Mouse (Mus musculus) limb, embryonic 15.5 days (tissue): ENCODE results near the gene Prrc2b. TPM values are rescaled to one million over a fixed set of nuclear protein-coding genes. Genes with fewer than 3 reads are reported as not detected.
A peak's percentile ranks its signal among the peaks of the same experiment; 100 is the strongest.

Experiments
- ATAC-seq: fragments of 200-750 bp; cut with Nextera tagmentation; 2 replicates; pipeline ENCODE4 v1.8.0; 2017; ENCODE audit warnings: low read depth, moderate TSS enrichment; ENCODE audit not compliant: insufficient number of reproducible peaks, low FRiP score, low TSS enrichment
- H3K27ac ChIP-seq: fragments of 300-500 bp; sonication (generic); 2 replicates; pipeline ENCODE4 v1.5.1; 2015; ENCODE audit warnings: moderate library complexity, mild to moderate bottlenecking, inconsistent platforms
- H3K27me3 ChIP-seq: fragments of 300-500 bp; sonication (generic); 2 replicates; pipeline ENCODE4 v1.6.1; 2015; ENCODE audit warnings: inconsistent platforms
- H3K36me3 ChIP-seq: fragments of 300-500 bp; sonication (generic); 2 replicates; pipeline ENCODE4 v1.6.1; 2015; ENCODE audit warnings: inconsistent platforms
- H3K4me1 ChIP-seq: fragments of 300-500 bp; sonication (generic); 2 replicates; pipeline ENCODE4 v1.6.1; 2015; ENCODE audit warnings: inconsistent platforms
- H3K4me2 ChIP-seq: fragments of 300-500 bp; sonication (generic); 2 replicates; pipeline ENCODE4 v1.6.1; 2015; ENCODE audit warnings: mild to moderate bottlenecking, inconsistent platforms
- H3K4me3 ChIP-seq: fragments of 300-500 bp; sonication (generic); 2 replicates; pipeline ENCODE4 v1.5.1; 2015; ENCODE audit warnings: mild to moderate bottlenecking, inconsistent platforms
- H3K9ac ChIP-seq: fragments of 300-500 bp; sonication (generic); 2 replicates; pipeline ENCODE4 v1.6.1; 2015; ENCODE audit warnings: inconsistent platforms
- H3K9me3 ChIP-seq: fragments of 300-500 bp; sonication (generic); 2 replicates; pipeline ENCODE4 v1.6.1; 2016; ENCODE audit warnings: inconsistent platforms
- WGBS: fragments of 180-500 bp; shearing (Covaris S2); methylation state at CpG from one replicate; pipeline ENCODE4 v1.1.7; 2015; 5-methylcytosine and 5-hydroxymethylcytosine counted together
- polyA plus RNA-seq: library from polyadenylated mRNA; unstranded; fragments of >200 nt; fragmentation: Nextera tagmentation; extraction: Ambion mirVana; gene quantifications from 2 replicates; pipeline ENCODE4 v1.2.1, GENCODE M21; 2015

Gene Prrc2b
- polyA plus RNA-seq, 1 experiment from 2014 or later = 44.8 TPM

DNA sequence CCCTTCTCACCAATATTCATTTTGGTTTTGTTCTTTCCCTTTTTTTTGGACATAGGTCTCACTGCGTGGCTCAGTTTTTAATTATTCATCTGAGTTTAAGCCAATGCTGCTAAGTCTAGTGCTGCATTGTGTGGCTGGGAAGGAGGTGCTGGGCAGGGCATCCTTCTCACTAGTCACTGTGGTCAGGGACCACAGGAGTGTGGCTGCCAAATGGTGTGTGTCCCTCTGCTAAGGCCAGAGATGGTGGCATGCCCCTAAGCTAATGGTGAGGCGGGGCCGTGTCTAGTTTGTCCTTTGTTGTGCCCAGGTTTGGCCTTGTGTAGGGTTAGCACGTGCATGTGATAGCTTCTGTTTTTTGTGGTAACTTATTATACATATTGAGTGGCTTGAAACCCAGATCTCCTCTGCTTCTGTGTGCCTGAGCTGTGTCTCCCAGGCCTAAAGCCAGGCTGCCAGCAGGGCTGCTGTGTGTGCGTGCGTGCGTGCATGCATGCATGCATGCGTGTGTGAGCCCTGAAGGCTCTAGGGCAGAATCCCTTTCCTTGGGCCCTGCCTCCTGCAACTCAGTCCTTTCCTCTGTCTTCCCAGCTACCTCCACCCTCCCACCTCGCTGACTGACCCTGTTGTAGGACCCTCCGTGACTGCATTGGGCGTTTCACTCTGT is 26.6 kb downstream of the Prrc2b start:
- Histone ChIP-seq H3K4me2 (no peak overlapping the region), H3K27ac (no peak overlapping the region), H3K4me1 (peaks cover 70% of the 10 kb centered on the region), H3K4me3 (no peak overlapping the region), H3K36me3 (no peaks in the 10 kb centered on the region), H3K9ac (no peak overlapping the region), H3K27me3 (no peaks in the 10 kb centered on the region), H3K9me3 (no peaks in the 10 kb centered on the region)
- ATAC-seq = no peak
- 82% methylated on average over 11 of the region's 11 CpGs for WGBS

- Histone ChIP-seq H3K27ac (no peak overlapping the region), H3K4me3 (no peak overlapping the region), H3K4me2 (no peak overlapping the region), H3K27me3 (no peaks in the 10 kb centered on the region), H3K36me3 (peaks cover 17% of the 10 kb centered on the region), H3K9ac (no peak overlapping the region), H3K4me1 (peaks cover 66% of the 10 kb centered on the region), H3K9me3 (no peaks in the 10 kb centered on the region)
- 55% methylated on average over 6 of the region's 6 CpGs for WGBS
- ATAC-seq = no peak
Observed at GRCm38 (mm10) chr2:32179363-32179762, 28.5 kb downstream of the Prrc2b start.

- H3K9me3 ChIP-seq = no peaks in the 10 kb centered on the region
- H3K4me3 ChIP-seq = no peak overlapping the region
- H3K27ac ChIP-seq = no peak overlapping the region
- no peak overlapping the region for H3K4me2 ChIP-seq
- peaks cover 58% of the 10 kb centered on the region for H3K4me1 ChIP-seq
- ATAC-seq = no peak
- no peak overlapping the region for H3K9ac ChIP-seq
- no peaks in the 10 kb centered on the region for H3K27me3 ChIP-seq
- peaks cover 23% of the 10 kb centered on the region for H3K36me3 ChIP-seq
- WGBS = 93% methylated on average over 12 of the region's 12 CpGs
Observed at GRCm38 (mm10) chr2:32180127-32180526, 29.2 kb downstream of the Prrc2b start.

DNA sequence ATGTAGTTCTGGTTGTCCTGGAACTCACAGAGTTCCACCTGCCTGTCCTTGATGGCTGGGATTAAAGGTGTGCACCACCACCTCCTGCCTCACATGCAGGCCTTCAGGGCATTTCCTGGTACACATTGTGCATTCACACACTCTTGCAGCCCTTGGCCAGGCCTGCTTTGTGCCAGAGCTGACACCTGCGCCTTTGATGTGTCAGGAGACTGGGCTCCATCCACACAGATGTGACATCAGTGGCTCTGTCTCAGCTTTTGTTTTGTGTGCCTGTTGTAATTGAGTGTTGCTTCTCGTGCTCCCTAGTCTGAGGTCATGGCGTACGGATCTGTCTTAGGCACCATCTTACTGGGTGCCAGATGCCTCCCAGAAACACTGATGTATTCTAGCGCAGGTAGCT is 30.5 kb downstream of the Prrc2b start:
- H3K4me1 ChIP-seq = peaks cover 51% of the 10 kb centered on the region
- H3K27me3 ChIP-seq = no peaks in the 10 kb centered on the region
- no peak overlapping the region for H3K4me2 ChIP-seq
- no peaks in the 10 kb centered on the region for H3K9me3 ChIP-seq
- H3K9ac ChIP-seq = no peak overlapping the region
- ATAC-seq = no peak
- WGBS = 81% methylated on average over 5 of the region's 5 CpGs
- peaks cover 31% of the 10 kb centered on the region for H3K36me3 ChIP-seq
- no peak overlapping the region for H3K27ac ChIP-seq
- no peak overlapping the region for H3K4me3 ChIP-seq

DNA sequence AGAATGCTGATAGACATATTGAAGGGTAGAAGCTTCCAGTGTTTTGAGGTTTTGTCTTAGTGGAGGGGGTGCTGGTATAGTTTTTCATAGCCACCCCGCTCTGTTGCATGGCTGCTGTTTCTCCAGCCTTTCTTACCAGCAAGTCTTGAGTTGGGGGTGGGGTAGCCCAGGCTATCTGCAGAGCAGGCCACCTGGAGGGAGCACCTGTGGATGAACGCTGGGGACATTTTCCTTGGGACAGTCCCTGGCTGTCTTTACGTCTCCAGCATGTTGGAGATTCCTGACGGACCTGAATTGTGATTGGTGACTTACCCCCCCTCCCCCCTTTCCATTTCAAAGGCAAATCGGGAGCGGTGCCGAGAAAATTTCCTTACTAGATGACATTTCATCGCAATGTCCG is 31.2 kb downstream of the Prrc2b start:
- WGBS = 70% methylated on average over 9 of the region's 9 CpGs
- H3K4me1 ChIP-seq = peaks cover 44% of the 10 kb centered on the region
- peaks cover 39% of the 10 kb centered on the region for H3K36me3 ChIP-seq

DNA sequence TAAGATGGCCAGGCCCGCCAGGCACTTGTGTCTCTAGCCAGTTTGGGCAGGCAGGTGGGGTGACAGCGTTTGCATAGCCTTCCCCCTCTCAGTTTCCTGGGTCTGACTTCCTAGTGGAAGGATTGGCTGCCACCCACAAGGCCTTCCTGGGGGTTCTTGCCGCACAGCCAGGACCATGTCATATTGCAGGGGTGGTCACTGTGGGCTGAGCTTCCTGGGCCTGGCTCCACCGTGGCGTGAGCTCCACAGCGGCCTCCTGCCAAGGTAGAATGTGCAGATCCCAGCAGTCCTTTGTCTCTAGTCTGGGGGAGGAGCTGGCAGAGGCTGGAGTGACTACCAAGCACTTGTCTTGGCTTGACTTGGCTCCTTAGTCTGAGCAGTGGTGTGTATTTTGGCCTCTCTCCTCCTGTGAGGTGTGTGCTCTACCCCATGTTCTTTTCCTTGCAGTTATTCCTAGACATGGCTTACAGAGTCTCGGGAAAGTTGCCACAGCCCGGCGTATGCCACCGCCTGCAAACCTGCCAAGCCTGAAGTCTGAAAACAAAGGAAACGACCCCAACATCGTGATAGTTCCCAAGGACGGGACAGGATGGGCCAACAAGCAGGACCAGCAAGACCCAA is 31.9 kb downstream of the Prrc2b start:
- peaks cover 45% of the 10 kb centered on the region for H3K36me3 ChIP-seq
- no peak for ATAC-seq

More for the DNA sequence above, 31.2 kb downstream of the Prrc2b start:
- Histone ChIP-seq H3K9ac (no peak overlapping the region), H3K4me2 (no peak overlapping the region), H3K4me3 (no peak overlapping the region), H3K27ac (no peak overlapping the region), H3K27me3 (no peaks in the 10 kb centered on the region), H3K9me3 (no peaks in the 10 kb centered on the region)
- no peak for ATAC-seq

GRCm38 (mm10) chr2:32187019-32187551 is 36.2 kb downstream of the Prrc2b start:
- peaks cover 82% of the 10 kb centered on the region for H3K36me3 ChIP-seq
- no peak overlapping the region for H3K4me2 ChIP-seq
- 90% methylated on average over 13 of the region's 13 CpGs for WGBS
- H3K9me3 ChIP-seq = no peaks in the 10 kb centered on the region
- H3K27me3 ChIP-seq = no peaks in the 10 kb centered on the region
- H3K9ac ChIP-seq = no peak overlapping the region
- 0 out of 2 replicates have a peak overlapping the region, but pooled peaks have one; percentile 2 for H3K27ac ChIP-seq
- H3K4me1 ChIP-seq = peaks cover 14% of the 10 kb centered on the region
- no peak overlapping the region for H3K4me3 ChIP-seq
- no peak for ATAC-seq

More for the DNA sequence above, 31.9 kb downstream of the Prrc2b start:
- Histone ChIP-seq H3K4me2 (no peak overlapping the region), H3K27me3 (no peaks in the 10 kb centered on the region), H3K27ac (peak overlapping the region; percentile 55), H3K9ac (no peak overlapping the region), H3K4me1 (peaks cover 42% of the 10 kb centered on the region), H3K4me3 (no peak overlapping the region), H3K9me3 (no peaks in the 10 kb centered on the region)
- WGBS = 63% methylated on average over 13 of the region's 13 CpGs

GRCm38 (mm10) chr2:32187649-32188048 is 36.8 kb downstream of the Prrc2b start:
- no peak overlapping the region for H3K9ac ChIP-seq
- H3K9me3 ChIP-seq = no peaks in the 10 kb centered on the region
- no peaks in the 10 kb centered on the region for H3K27me3 ChIP-seq
- WGBS = 75% methylated on average over 7 of the region's 7 CpGs
- peaks cover 87% of the 10 kb centered on the region for H3K36me3 ChIP-seq
- ATAC-seq = no peak
- H3K4me2 ChIP-seq = no peak overlapping the region
- peaks cover 8% of the 10 kb centered on the region for H3K4me1 ChIP-seq
- no peak overlapping the region for H3K27ac ChIP-seq
- H3K4me3 ChIP-seq = no peak overlapping the region

DNA sequence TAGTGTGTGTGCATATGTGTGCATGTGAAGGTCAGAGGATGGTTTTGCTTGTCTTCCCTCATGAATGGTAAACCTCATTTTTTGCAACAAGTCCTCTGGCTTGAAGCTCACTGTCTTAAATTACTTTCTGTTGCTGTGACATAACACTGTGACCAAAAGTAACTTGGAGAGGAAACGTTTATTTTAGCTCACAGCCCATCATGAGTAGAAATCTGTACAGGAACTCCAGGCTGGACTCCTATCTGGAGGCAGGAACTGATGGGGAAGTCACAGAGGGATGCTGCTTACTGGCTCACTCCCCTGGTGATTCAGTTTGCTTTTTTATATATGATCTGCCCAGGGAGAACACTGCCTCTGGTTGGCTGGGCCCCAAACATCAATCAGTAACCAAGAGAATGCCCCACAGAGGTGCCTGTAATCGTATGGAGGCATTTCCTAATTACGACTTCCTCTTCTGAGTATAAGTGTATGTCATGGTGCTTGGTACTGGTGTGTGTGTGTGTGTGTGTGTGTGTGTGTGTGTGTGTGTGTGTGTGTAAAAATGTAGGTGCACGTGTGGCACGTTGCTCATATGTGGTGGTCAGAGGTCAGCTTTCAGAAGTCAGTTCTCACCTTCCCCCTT is 38.3 kb downstream of the Prrc2b start:
- Histone ChIP-seq H3K4me2 (no peak overlapping the region), H3K4me3 (no peak overlapping the region), H3K9ac (no peak overlapping the region), H3K36me3 (peaks cover 88% of the 10 kb centered on the region), H3K4me1 (no peaks in the 10 kb centered on the region), H3K9me3 (no peaks in the 10 kb centered on the region), H3K27me3 (no peaks in the 10 kb centered on the region), H3K27ac (no peak overlapping the region)
- WGBS = 77% methylated on average over 5 of the region's 5 CpGs
- ATAC-seq = no peak

- Histone ChIP-seq H3K36me3 (peaks cover 92% of the 10 kb centered on the region), H3K9ac (no peak overlapping the region), H3K4me3 (no peak overlapping the region), H3K27ac (no peak overlapping the region), H3K27me3 (no peaks in the 10 kb centered on the region), H3K9me3 (no peaks in the 10 kb centered on the region), H3K4me2 (no peak overlapping the region), H3K4me1 (no peaks in the 10 kb centered on the region)
- no peak for ATAC-seq
- 56% methylated on average over 1 of the region's 1 CpGs for whole genome bisulfite sequencing
Observed at GRCm38 (mm10) chr2:32190620-32191019, 39.7 kb downstream of the Prrc2b start.

GRCm38 (mm10) chr2:32191872-32192507 is 41.1 kb downstream of the Prrc2b start:
- Histone ChIP-seq H3K4me3 (no peak overlapping the region), H3K9ac (no peak overlapping the region), H3K27me3 (no peaks in the 10 kb centered on the region), H3K36me3 (peaks cover 93% of the 10 kb centered on the region), H3K9me3 (no peaks in the 10 kb centered on the region), H3K4me1 (no peaks in the 10 kb centered on the region), H3K4me2 (no peak overlapping the region), H3K27ac (no peak overlapping the region)
- ATAC-seq = no peak
- 87% methylated on average over 17 of the region's 18 CpGs for WGBS

DNA sequence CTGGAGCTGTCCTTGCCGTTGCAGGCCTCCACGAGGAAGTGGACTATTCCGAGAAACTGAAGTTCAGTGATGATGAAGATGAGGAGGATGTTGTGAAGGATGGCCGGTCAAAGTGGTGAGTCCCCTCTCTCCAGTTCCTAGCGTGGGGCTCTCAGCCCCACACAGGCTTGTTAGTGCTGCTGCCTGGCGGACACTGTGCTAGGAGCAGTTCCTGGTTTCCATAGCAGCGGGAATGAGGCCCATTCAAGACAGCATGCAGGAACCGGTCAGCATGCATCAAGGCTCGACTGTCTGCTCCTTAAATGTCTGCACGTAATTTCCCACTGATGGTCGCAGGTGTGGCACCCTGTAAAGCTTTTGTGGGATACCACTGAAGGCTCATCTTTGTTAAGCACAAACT is 48.1 kb downstream of the Prrc2b start:
- WGBS = 81% methylated on average over 11 of the region's 11 CpGs
- ATAC-seq = no peak
- Histone ChIP-seq H3K4me3 (no peak overlapping the region), H3K4me2 (no peak overlapping the region), H3K36me3 (peaks cover 100% of the 10 kb centered on the region), H3K4me1 (no peaks in the 10 kb centered on the region), H3K27ac (no peak overlapping the region), H3K9ac (no peak overlapping the region), H3K27me3 (no peaks in the 10 kb centered on the region), H3K9me3 (no peaks in the 10 kb centered on the region)
